Mouse (Mus musculus) heart, embryonic 14.5 days (tissue): Measurements from ENCODE around the gene Oprd1. TPM values are rescaled to one million over a fixed set of nuclear protein-coding genes. Genes with fewer than 3 reads are reported as not detected.
A peak's percentile ranks its signal among the peaks of the same experiment; 100 is the strongest.

ENCODE experiments used
- ATAC-seq: fragments of 200-750 bp; cut with Nextera tagmentation; 2 replicates; pipeline ENCODE4 v1.8.0; 2017; ENCODE audit warnings: low read depth, moderate TSS enrichment; ENCODE audit not compliant: insufficient number of reproducible peaks, insufficient read depth, low FRiP score
- H3K27ac ChIP-seq, 2 experiments: fragments of 200-500 bp in 1 of 2; fragments of 300-500 bp in 1 of 2; sonication (generic) in 1 of 2; replicated peaks in 1 of 2; 2 replicates each; pipeline ENCODE4 v1.5.1; 2012 to 2014; ENCODE audit warnings: low read depth in 2 of 2, low read length in 2 of 2, control low read depth in 1 of 2, mild to moderate bottlenecking in 1 of 2, mixed read lengths in 1 of 2; ENCODE audit not compliant: control insufficient read depth in 1 of 2, insufficient read depth in 1 of 2
- H3K27me3 ChIP-seq: fragments of 300-500 bp; sonication (generic); 2 replicates; pipeline ENCODE4 v1.6.1; 2014; ENCODE audit warnings: mild to moderate bottlenecking, low read length, control low read depth; ENCODE audit not compliant: control insufficient read depth, insufficient read depth
- H3K36me3 ChIP-seq: fragments of 300-500 bp; sonication (generic); 2 replicates; pipeline ENCODE4 v1.6.1; 2014; ENCODE audit warnings: mild to moderate bottlenecking, control low read depth, low read length, mixed read lengths; ENCODE audit not compliant: control insufficient read depth, insufficient read depth
- H3K4me1 ChIP-seq, 2 experiments: fragments of 200-500 bp in 1 of 2; fragments of 300-500 bp in 1 of 2; sonication (generic) in 1 of 2; 2 replicates each; pipeline ENCODE4 v1.6.1; 2012 to 2014; ENCODE audit warnings: low read length in 2 of 2, control low read depth in 1 of 2, mixed read lengths in 1 of 2; ENCODE audit not compliant: control insufficient read depth in 2 of 2, insufficient read depth in 2 of 2
- H3K4me2 ChIP-seq: fragments of 300-500 bp; sonication (generic); 2 replicates; pipeline ENCODE4 v1.6.1; 2014; ENCODE audit warnings: mild to moderate bottlenecking, low read length
- H3K4me3 ChIP-seq, 2 experiments: fragments of 200-500 bp in 1 of 2; fragments of 300-500 bp in 1 of 2; sonication (generic) in 1 of 2; 2 replicates each; pipeline ENCODE4 v1.5.1; 2012 to 2014; ENCODE audit warnings: low read length in 2 of 2, mild to moderate bottlenecking in 2 of 2, control low read depth in 1 of 2, low read depth in 1 of 2, moderate library complexity in 1 of 2; ENCODE audit not compliant: control insufficient read depth in 1 of 2, insufficient read depth in 1 of 2
- H3K9ac ChIP-seq: fragments of 300-500 bp; sonication (generic); 2 replicates; pipeline ENCODE4 v1.6.1; 2014; ENCODE audit warnings: mild to moderate bottlenecking, low read length
- H3K9me3 ChIP-seq: fragments of 300-500 bp; sonication (generic); 2 replicates; pipeline ENCODE4 v1.6.1; 2016; ENCODE audit warnings: low read length, control low read depth; ENCODE audit not compliant: control insufficient read depth
- WGBS: fragments of 180-500 bp; shearing (Covaris S2); extraction: QIAGEN DNeasy Blood & Tissue Kit; methylation state at CpG from one replicate; pipeline ENCODE4 v1.1.7; 2014; 5-methylcytosine and 5-hydroxymethylcytosine counted together
- polyA plus RNA-seq: library from polyadenylated mRNA; unstranded; fragments of >200 nt; fragmentation: Nextera tagmentation; extraction: Ambion mirVana; gene quantifications from 2 replicates; pipeline ENCODE4 v1.2.1, GENCODE M21; 2014

Oprd1 gene
- polyA plus RNA-seq, 1 experiment from 2014 or later: 0.50 TPM

DNA sequence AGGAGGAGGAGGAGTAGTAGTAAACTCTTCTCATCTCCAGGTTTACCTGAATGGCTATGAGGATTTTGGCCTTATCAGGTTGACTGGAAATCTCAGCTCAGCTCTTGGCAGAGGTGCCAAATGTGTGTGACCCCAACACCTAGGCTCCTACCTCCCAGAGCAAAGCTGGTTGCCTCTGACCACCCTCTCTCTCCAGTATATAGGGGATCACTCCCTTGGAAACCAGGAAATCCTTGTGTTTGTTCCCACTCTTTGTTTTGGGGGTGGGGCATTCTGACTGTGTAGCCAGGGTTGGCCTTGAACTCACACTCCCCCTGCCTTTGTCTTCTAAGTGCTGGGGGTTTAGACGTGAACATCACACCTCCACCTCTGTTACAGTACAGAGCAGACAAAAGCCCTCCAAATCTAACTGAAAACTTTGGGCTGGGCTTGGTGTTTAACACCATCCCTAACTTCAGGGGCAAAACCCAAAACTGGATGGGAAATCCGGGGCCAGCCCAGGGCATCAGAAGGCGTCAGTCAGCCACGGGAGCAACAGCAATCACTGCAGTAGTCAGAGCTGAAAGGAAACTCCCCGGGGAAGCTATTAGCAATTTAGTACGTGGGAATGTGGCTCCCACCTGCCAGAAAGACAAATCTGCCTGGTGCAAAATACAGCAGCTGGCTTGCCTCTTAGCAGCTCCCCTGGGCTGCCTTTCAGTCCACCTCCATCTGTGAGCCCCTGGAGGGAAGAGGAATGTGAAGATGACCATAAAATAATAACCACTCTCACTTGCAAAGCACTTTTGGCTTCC, 10.8 kb upstream of the Oprd1 start:
- no peak overlapping the region for H3K4me3 ChIP-seq
- H3K9me3 ChIP-seq: peaks cover 5% of the 10 kb centered on the region; the same call in 1 of the 2 replicates
- no peaks in the 10 kb centered on the region; a peak in 1 of 4 replicates for H3K4me1 ChIP-seq
- no peaks in the 10 kb centered on the region for H3K27me3 ChIP-seq
- no peak overlapping the region for H3K9ac ChIP-seq
- H3K27ac ChIP-seq: no peak overlapping the region
- no peak overlapping the region for H3K4me2 ChIP-seq
- ATAC-seq: no peak
- WGBS: 12% methylated on average over 6 of the region's 6 CpGs
- no peaks in the 10 kb centered on the region for H3K36me3 ChIP-seq

DNA sequence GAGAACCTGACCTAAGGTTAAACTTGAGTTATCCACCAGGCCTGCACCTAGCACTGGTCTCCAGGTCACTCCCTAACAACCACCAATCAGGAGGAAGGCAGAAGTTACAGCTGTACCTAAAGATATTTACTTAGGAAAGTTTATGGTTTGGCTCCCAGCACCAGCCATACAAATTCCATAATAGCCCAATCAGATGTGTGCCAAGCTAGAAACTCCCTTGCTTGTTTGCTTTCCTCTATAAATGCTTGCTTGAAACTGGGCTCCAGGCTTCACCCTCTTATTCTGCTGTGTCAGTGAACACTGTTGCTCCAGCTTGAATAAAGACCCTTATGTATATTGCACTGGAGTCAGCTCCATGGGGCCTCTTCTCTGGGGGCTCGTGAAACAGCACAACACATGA, 7.4 kb upstream of the Oprd1 start:
- H3K9me3 ChIP-seq: peaks cover 3% of the 10 kb centered on the region; the same call in 1 of the 2 replicates

DNA sequence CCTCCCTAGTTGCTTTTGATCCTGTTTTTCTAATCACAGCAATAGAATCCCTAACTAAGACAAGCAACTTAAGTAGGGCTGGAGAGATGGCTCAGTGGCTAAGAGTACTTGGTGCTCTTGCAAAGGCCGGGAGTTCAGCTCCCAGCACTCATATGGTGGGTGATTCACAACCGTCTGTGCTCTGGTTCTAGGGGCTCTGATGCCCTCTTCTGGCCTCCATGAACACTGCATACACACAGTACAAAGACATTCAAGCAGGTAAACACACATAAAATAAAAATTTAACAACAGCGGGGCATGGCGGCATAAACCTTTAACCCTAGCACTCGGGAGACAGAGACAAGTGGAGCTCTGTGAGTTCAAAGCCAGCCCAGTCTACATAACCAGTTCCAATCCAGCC, 1.9 kb upstream of the Oprd1 start:
- Histone ChIP-seq H3K9ac (no peak overlapping the region), H3K4me2 (no peak overlapping the region), H3K36me3 (no peaks in the 10 kb centered on the region), H3K27ac (no peak overlapping the region), H3K4me1 (peaks cover 2 to 6% of the 10 kb centered on the region in 2 experiments; a peak in 1 of 4 replicates), H3K27me3 (peaks cover 50% of the 10 kb centered on the region), H3K9me3 (peaks cover 3% of the 10 kb centered on the region; the same call in 1 of the 2 replicates), H3K4me3 (no peak overlapping the region)
- 75% methylated on average over 5 of the region's 5 CpGs for WGBS
- ATAC-seq: no peak

More for the DNA sequence above, 7.4 kb upstream of the Oprd1 start:
- Histone ChIP-seq H3K36me3 (no peaks in the 10 kb centered on the region), H3K27ac (no peak overlapping the region), H3K4me3 (no peak overlapping the region), H3K9ac (no peak overlapping the region), H3K4me1 (no peaks in the 10 kb centered on the region), H3K4me2 (no peak overlapping the region), H3K27me3 (no peaks in the 10 kb centered on the region)
- 62% methylated on average over 1 of the region's 1 CpGs for WGBS
- ATAC-seq: no peak

DNA sequence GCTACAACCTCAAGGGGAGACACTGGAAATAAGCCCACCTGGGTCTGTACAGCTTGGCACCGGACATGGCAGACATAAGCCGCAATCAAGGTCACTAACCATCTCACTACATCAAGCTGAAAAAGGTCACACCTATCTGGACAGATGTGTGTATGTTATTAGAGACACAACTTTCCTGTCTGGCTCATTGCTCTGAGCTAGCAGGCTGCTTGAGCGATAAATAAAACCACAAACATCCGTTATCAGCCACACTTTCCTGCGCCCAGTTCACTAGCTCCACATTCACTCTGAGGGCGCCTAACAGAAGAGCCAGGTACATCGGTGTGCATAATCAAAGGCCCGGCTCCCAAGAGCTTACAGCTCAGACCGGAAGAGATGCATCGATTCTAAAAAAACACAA, 806 bp upstream of the Oprd1 start:
- H3K4me3 ChIP-seq: peak overlapping the region in 1 of 2 experiments; percentile 50; a peak in 2 of 4 replicates
- H3K27me3 ChIP-seq: peaks cover 50% of the 10 kb centered on the region

DNA sequence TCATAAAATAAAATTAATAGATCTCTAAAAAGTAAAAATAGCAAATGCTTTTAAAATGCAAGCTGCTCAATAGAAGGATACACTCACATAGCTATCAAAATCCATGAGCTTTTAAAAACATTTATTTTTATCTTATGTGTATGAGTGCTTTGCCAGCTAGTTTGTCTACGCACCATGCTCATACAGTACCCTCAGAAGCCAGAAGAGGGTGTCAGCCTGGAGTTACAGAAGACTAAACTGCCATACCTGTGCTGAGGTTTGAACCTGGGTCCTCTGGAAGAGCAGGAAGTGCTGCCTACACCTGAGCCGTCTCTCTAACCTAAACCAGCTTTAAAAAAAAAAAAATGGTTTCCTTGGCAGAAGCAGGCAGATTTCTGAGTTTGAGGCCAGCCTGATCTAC, 5.6 kb downstream of the Oprd1 start:
- ATAC-seq: no peak
- WGBS: 85% methylated on average over 2 of the region's 2 CpGs
- Histone ChIP-seq H3K4me2 (no peak overlapping the region), H3K36me3 (no peaks in the 10 kb centered on the region), H3K27me3 (peaks cover 24% of the 10 kb centered on the region), H3K27ac (no peak overlapping the region), H3K4me3 (no peak overlapping the region), H3K9me3 (no peaks in the 10 kb centered on the region), H3K9ac (no peak overlapping the region), H3K4me1 (no peaks in the 10 kb centered on the region)

More for the DNA sequence above, 806 bp upstream of the Oprd1 start:
- H3K27ac ChIP-seq: no peak overlapping the region
- H3K9ac ChIP-seq: no peak overlapping the region
- no peaks in the 10 kb centered on the region for H3K36me3 ChIP-seq
- WGBS: 30% methylated on average over 10 of the region's 10 CpGs
- peaks cover 2 to 6% of the 10 kb centered on the region in 2 experiments; a peak in 1 of 4 replicates for H3K4me1 ChIP-seq
- ATAC-seq: no peak
- H3K4me2 ChIP-seq: peak overlapping the region; percentile 88
- H3K9me3 ChIP-seq: peaks cover 3% of the 10 kb centered on the region; the same call in 1 of the 2 replicates

DNA sequence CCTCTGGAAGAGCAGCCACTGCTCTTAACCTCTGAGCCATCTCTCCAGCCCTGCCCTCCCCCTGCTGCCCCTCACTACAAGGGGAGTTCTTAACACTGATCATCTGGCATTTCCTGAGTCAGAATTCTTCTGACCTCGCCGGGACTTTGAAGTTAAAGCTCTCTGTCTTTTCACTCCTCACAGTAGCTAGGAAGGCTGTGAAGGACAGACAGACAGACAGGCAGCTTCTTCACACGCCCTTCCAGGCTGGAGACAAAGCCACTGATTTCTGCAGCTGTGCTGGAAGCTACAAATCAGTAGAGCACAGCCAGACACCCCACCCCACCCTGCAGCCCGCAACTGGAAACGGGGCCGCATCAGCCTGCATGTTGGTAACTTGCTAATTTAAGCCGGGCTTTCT, 7.3 kb downstream of the Oprd1 start:
- Histone ChIP-seq H3K36me3 (no peaks in the 10 kb centered on the region), H3K27me3 (peaks cover 8% of the 10 kb centered on the region; the same call in 1 of the 2 replicates), H3K4me2 (no peak overlapping the region), H3K9me3 (no peaks in the 10 kb centered on the region), H3K4me3 (no peak overlapping the region), H3K4me1 (peaks cover 6 to 7% of the 10 kb centered on the region in 2 experiments), H3K9ac (no peak overlapping the region), H3K27ac (no peak overlapping the region)
- ATAC-seq: no peak
- WGBS: 68% methylated on average over 7 of the region's 7 CpGs

DNA sequence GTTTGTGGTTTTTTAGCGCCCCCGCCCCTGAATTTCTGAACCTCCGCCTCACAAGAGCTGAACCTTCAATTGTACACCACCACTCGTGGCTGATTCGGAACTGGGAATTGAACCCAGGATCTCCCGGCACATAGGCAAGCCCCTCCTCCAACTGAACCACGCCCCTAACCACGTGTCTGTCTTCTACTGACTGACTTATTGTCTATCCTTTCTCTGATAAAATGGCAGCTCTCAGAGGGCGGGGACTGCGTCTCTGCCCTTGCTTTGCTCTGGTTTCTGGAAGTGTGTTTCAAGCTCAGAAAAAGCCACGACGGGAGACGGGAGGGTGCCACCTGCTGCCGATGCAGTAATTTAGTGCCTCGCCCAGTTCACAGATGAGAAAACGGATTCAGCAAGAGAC, 10.4 kb downstream of the Oprd1 start:
- no peak overlapping the region for H3K9ac ChIP-seq
- H3K27me3 ChIP-seq: no peaks in the 10 kb centered on the region
- H3K4me2 ChIP-seq: no peak overlapping the region
- no peaks in the 10 kb centered on the region for H3K9me3 ChIP-seq
- no peaks in the 10 kb centered on the region for H3K36me3 ChIP-seq
- H3K4me1 ChIP-seq: peaks cover 19 to 33% of the 10 kb centered on the region in 2 experiments
- ATAC-seq: no peak
- H3K27ac ChIP-seq: no peak overlapping the region
- no peak overlapping the region for H3K4me3 ChIP-seq
- WGBS: 72% methylated on average over 16 of the region's 16 CpGs
